Mouse (Mus musculus) mature B cell (primary cell): ENCODE measurements around the gene Rnase13.

Experiments
- in situ Hi-C: fragments of 300-500 bp; cut with MboI; formaldehyde crosslinking; loops from 2 replicates; pipeline ENCODE4 v1.14.3; 2019

Rnase13 gene

DNA sequence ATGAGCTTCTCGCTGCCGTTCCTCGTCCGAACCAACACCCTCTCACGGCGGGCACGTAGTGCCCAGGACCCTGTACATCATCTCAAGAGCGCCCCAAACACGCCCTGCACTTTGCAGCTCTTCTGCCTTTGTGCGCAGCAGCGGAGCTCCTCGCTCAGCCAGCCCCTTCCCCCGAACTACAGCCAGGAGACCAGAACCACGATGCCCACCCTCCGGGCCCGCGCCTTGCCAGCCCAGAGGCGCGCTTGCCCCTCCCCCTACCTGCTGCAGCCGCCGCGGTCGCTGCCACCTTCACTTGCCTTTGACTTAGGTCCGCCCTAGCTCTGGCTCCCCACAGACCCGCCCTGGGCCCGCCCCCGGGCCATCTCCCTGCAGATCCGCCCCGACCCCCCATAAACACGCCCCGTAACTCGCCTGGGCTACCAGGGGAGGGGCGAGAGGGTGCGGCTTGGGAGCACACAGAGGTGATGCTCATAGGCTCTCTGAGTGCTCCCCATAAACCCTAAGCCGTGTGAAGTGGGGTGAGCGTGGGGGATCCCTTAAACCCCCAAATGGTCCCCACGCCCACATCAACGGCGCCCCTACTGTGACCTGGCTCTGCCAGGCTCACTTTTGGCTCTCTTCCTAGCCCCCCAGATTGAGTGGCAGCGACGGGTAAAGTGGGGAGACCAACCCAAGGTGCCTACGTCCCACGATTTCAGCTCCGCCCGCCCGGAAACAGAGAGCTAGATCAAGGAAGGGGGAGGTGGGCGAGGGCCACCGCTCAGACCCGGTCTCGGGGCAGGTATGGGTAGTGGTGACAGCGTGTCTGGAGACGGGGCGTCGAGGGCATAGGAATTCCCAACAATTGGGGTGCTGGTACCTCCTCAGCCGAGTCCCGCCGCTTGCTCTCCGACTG, 9.3 kb downstream of the Rnase13 start:
- in situ Hi-C loops = no loop called here

- in situ Hi-C loops = no loop called here
These were observed 10.0 kb downstream of the Rnase13 start for GRCm38 (mm10) chr14:51912391-51913061.

DNA sequence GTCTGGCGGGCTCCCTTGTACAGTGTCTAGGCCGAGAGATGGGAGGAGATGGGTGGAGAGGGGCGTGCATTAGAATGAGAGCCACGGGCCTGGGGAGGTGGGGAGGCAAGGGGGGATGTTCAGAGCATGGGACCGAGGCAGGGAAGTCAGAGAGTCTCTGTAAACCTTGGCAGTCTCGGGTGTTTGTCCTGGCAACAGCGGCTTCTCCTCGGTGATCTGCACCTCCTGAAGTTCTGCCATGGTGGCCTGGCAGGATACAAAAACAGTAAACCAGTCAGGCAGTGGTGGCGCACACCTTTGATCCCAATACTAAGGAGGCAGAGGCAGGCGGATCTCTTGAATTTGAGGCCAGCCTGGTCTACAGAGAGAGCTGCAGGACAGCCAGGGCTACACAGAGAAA, 11.3 kb downstream of the Rnase13 start:
- in situ Hi-C loops = no loop called here

DNA sequence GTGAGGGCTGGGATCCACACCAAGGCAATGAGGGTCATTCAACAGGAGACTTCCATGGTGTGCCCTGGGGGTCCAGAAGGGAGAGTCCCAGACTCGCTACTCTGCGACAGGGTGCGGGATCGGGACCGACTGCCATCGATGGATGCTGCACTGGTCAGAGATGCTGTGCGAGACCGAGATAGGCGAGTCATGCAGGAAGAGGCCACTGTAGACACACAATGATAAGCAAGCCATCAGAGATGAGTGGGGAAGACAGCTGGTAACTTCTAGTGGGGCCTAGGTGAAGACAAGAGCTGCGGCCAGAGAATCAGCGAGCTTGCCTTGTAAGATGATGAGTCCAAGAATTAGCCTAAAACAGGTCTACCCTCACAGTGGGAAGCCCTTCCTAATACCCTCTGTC, 16.5 kb downstream of the Rnase13 start:
- in situ Hi-C loops = no loop called here

DNA sequence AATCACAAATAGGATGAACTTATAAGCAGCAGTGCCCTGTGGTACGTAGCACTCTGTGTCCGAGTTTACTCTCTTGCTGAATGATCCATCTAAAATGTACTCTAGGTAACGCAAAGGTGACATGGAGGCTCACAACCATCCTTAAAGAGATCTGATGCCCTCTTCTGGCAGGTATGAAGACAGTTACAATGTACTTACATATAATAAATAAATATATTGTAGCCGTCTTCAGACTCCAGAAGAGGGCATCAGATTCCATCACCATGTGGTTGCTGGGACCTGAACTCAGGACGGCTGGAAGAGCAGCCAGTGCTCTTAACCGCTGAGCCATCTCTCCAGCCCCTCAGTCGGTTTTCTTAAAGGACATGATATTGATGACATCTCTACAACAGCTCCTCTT, 17.9 kb downstream of the Rnase13 start:
- in situ Hi-C loops = no loop called here

DNA sequence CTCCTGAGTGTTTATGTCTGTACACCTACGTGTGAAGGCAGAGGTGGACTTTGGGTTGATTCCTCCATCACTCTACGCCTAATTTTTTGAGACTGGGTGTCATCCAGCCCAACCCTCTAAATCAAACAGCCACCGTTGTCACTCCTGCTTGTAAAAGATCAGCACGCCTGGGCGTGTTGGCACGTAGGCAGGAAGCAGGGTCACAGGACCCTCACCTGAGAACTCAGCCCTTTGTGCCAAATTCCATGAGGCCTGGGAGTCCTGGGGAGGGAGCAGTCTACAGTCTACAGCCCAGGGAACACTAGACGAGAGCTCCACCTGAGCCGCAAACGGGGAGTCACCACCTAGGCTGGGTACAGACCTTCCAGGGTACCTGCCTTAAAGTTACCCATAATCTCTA, 18.8 kb downstream of the Rnase13 start:
- in situ Hi-C loops = no loop called here

DNA sequence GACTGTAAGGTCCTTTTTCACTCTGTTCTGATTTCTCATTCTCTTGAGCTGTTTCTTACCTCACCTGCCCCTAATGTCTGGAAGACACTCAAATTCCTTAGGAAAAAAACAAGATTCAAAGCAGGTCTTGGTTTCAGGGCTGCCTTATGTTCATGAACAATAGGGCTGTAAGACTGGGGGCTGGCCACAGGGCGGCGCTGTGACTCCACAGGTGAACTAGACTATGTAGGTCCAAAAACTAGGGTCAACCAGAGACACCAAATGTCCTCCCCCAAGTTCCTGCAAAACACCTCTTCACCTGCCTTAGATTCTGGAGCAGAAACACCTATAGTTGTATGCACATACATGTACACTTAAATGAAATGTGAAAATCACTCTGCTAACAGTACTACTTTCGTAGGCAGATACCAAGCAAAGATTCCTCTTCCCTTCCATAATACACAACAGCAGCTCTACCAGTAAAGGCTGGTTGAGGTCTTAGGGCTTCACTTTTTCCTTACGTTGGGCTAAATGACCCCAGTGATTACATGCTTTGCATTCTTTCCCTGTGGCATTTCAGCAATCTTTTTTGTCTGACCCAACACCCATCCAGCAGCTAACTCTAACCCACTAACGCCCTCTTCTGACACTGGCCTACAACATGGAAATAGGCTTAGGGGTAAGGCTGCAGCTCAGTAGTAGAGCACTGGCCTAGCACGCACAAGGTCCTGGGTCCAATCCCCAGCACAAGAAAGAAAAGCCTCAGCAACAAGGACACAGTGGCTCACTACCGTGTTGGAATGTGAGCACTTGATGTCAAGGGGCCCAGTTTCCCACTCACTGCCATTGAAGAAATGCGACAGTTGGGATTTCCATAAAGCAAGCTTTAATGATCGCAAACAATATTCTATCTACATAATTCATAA, 19.5 kb downstream of the Rnase13 start:
- in situ Hi-C loops = no loop called here

DNA sequence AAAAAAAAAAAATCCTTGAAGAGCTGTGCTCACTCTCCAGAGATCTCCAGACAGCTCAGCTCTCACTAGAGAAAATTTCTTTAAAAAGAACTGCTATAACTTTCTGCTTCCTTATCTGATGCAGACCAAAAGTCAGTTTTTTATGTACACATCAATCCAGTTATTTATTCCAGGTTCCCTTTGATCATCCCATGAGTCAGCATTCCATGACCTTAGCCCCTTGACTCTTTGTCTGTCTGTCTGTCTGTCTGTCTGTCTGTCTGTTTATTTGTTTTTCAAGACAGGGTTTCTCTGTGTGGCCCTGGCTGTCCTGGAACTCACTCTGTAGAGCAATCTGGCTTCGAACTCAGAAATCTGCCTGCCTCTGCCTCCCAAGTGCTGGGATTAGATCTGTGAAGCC, 23.2 kb downstream of the Rnase13 start:
- in situ Hi-C loops = loop anchor here (5.0 to 25.0 kb wide), 2 partner anchors 123 to 413 kb away; partner anchors contain the start of genes Mettl3 and Zfp219

DNA sequence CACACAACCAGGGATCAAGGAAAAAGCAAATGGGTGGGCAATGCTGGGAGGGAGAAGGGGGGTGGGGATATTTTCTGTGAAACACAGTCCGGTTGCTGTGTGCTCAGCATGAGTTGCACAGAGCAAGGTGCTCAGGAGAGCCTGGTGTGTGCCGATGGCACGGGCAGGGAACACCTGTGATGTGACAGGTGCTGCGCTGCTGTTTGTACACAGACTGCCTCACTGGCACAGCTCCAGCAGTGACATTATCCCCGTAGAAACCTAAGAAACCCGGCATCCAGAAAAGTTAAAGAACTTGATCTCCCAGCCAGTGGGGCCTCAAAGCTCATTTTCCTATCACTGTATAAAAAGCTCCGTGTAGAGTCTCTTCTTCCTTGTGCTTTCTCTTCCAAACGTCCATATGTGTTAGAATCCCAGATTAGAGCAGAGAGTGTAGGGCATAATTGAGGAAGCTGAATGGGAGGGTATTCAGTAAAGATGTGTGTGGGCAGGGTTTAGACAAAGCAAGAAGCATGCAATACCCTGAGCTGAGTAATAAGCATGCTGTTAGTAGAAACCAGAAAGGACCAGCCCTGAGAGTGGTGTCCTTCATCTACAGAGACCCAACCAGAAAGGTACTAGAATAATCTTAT, 25.9 kb downstream of the Rnase13 start:
- in situ Hi-C loops = loop anchor here (5.0 to 25.0 kb wide), 2 partner anchors 126 to 416 kb away; partner anchors contain the start of genes Mettl3 and Zfp219

DNA sequence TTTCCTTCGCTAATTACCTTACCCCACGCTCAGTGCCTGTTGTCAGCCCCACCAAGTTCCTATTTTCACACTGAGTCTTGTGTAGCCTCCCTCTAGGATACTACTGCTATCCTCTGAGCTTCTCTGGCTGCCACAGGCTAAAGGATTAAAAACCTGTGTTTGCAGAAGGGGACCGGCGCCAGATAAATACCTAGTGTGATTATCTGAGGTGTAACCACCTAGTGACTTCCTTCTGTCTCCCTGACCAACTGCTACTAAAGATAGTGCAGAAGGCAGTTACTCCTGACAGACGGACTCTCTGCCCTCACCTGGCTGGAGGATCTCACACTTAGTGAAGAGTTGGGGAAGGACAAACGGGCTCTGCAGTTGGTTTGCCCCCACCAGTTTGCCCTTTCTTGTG, 26.6 kb downstream of the Rnase13 start:
- in situ Hi-C loops = loop anchor here (5.0 to 25.0 kb wide), 2 partner anchors 126 to 416 kb away; partner anchors contain the start of genes Mettl3 and Zfp219

GRCm38 (mm10) chr14:51895071-51895470, 27.5 kb downstream of the Rnase13 start:
- in situ Hi-C loops = loop anchor here (5.0 to 25.0 kb wide), 2 partner anchors 127 to 417 kb away; partner anchors contain the start of genes Mettl3 and Zfp219

GRCm38 (mm10) chr14:51893809-51894208, 28.8 kb downstream of the Rnase13 start:
- in situ Hi-C loops = loop anchor here (25.0 kb wide), 1 partner anchor 418 kb away; the partner anchor contains the start of gene Mettl3

GRCm38 (mm10) chr14:51893094-51893794, 29.3 kb downstream of the Rnase13 start:
- in situ Hi-C loops = loop anchor here (25.0 kb wide), 1 partner anchor 419 kb away; the partner anchor contains the start of gene Mettl3

DNA sequence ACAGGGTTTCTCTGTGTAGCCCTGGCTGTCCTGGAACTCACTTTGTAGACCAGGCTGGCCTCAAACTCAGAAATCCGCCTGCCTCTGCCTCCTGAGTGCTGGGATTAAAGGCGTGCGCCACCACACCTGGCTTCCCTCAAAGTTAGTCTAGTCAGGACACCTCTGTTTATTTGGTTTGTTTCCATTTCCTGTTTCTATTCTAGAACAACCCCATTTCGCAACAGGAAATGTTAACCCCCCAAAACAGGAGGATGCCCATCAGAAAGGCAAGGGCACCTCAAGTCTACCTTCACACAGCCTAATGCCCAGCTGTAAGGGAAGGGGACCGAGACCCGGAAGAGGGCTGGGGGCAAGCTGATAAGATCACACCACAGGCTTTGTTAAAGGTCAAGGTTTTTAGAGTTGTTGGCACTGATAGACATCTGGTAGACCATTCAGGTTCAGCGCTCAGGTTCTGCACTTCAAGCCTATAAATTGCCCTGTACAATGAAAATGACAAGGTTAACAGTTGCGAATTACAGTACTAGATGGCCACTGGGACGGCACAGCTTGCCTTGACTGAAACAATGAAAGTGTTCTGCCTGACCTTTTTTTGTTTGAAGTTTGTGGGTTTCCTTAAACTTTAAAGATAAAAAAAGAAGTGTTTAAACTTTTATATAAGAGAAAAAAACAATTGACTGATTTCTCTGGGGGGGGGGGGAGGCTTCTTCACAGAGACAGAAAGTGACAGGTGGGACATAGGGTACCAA, 30.2 kb downstream of the Rnase13 start, which contains the start of gene Slc39a2:
TSS of gene Slc39a2 (plus strand) at position 699 of the 749 bp plus-strand sequence.
- in situ Hi-C loops = loop anchor here (25.0 kb wide), 1 partner anchor 420 kb away; the partner anchor contains the start of gene Mettl3

DNA sequence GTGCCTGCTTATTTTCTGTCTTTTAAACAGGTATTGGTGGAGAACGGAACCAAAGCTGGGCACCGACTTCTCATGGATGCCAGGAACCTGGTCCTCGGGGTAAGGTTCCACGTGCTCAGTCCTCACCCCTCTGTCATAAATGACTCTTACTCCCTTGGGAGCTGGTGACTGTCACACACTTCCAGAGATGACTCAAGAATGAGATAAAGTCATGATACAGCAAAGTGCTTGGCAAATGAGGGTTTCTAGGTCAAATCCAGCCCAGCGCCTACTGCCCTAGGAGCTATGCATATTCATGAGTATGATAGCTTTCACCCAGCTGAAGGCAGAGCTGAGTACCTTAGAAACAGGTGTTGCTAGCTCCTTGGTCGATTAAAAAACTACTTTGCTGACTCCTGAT, 32.7 kb downstream of the Rnase13 start:
- in situ Hi-C loops = loop anchor here (25.0 kb wide), 1 partner anchor 422 kb away; the partner anchor contains the start of gene Mettl3

DNA sequence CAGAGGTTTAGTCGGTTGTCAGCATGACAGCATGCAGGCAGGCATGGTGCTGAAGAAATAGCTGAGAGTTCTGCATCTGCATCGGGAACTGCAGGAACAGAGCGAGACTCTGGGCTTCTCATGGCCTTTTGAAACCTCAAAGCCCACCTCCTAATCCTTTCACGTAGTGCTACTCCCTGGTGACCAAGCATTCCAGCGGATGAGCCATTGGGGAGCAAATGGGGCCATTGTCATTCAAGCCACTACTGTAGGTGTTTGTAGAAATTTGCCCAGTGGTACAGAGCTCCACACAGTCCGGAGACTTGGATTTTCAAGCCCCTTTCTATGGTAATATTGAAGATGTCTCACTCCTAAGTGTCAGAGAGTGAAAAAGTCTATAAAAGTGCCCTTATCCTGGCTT, 36.5 kb downstream of the Rnase13 start:
- in situ Hi-C loops = loop anchor here (25.0 kb wide), 1 partner anchor 426 kb away; the partner anchor contains the start of gene Mettl3

GRCm38 (mm10) chr14:51884598-51885331, 37.8 kb downstream of the Rnase13 start, which contains the start of gene Mettl17:
Mettl17 (plus strand) TSS chr14:51884842.
- in situ Hi-C loops = loop anchor here (25.0 kb wide), 1 partner anchor 428 kb away; the partner anchor contains the start of gene Mettl3

GRCm38 (mm10) chr14:51884031-51884544, 38.5 kb downstream of the Rnase13 start:
- in situ Hi-C loops = loop anchor here (25.0 kb wide), 1 partner anchor 428 kb away; the partner anchor contains the start of gene Mettl3
